Mouse (Mus musculus): Measurements from ENCODE around the gene Bag6. TPM values are rescaled to one million over a fixed set of nuclear protein-coding genes. Genes with fewer than 3 reads are reported as not detected.

Gene Bag6
- polyA plus RNA-seq, 1 experiment from 2014 or later, result 37.4 TPM

GRCm38 (mm10) chr17:35106522-35106921 lies 28.5 kb upstream of the Bag6 start:
- no peak overlapping the region; the same call in 1 of the 2 replicates for H3K9ac ChIP-seq (ENCODE audit: low read depth, low read length)

DNA sequence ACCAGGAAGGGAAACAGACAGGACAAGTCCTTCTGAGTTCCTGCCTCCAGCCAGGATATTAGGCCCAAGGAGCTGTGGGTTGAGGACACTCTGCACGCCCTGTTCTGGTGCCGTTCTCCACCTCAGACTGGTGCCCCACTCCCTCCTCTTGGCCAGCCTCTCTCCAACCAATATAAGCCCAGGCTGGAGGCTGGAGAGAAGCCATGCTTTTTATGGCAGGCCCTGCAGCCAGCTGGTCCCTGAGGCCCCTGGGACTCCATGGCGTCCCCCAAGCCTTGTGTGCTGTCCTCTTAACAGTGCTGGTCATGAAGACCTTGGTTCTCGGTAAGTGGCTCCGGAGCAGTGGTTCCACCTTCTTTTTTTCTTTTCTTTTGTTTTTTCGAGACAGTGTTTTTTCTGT lies 26.9 kb upstream of the Bag6 start, which contains the start of gene Ly6g5c:
TSS of gene Ly6g5c (plus strand) at position 183 of the 400 bp plus-strand sequence.
- H3K4me1 ChIP-seq (replicated peaks; ENCODE audit: control insufficient read depth, insufficient read depth, low read length), result no peaks in the 10 kb centered on the region
- TF ChIP-seq CTCF (IDR thresholded peaks at IDR 0.05; ENCODE audit: low read depth), result no peak
- no peaks in the 10 kb centered on the region for H3K9me3 ChIP-seq (ENCODE audit: control insufficient read depth)
- H3K4me2 ChIP-seq (replicated peaks; ENCODE audit: low read depth), result no peak within 1 kb of the TSS
- no peak within 1 kb of the TSS for H3K4me3 ChIP-seq (ENCODE audit: low read depth, low read length)
- no peak within 1 kb of the TSS for H3K9ac ChIP-seq (ENCODE audit: low read depth, low read length)
- H3K27me3 ChIP-seq (replicated peaks; ENCODE audit: control insufficient read depth, insufficient read depth, low read length), result no peaks in the 10 kb centered on the region
- WGBS, result 82% methylated on average over 6 of the region's 6 CpGs
- no peak for ATAC-seq
- 0 out of 2 replicates have a peak, but pooled peaks cover 2% of the 10 kb centered on the region for H3K36me3 ChIP-seq (ENCODE audit: control insufficient read depth, insufficient read depth)
- no peak within 1 kb of the TSS for H3K27ac ChIP-seq (ENCODE audit: low read depth, low read length)

More at GRCm38 (mm10) chr17:35106522-35106921, 28.5 kb upstream of the Bag6 start:
- 58% methylated on average over 3 of the region's 3 CpGs for WGBS
- H3K27me3 ChIP-seq (replicated peaks; ENCODE audit: control insufficient read depth, insufficient read depth, low read length), result no peaks in the 10 kb centered on the region
- H3K9me3 ChIP-seq (ENCODE audit: control insufficient read depth), result no peaks in the 10 kb centered on the region
- H3K4me1 ChIP-seq (replicated peaks; ENCODE audit: control insufficient read depth, insufficient read depth, low read length), result no peaks in the 10 kb centered on the region
- H3K4me3 ChIP-seq (ENCODE audit: low read depth, low read length), result no peak overlapping the region
- peak; percentile 40; the same call in 1 of the 2 replicates for TF ChIP-seq CTCF (IDR thresholded peaks at IDR 0.05; ENCODE audit: low read depth)
- no peak overlapping the region for H3K4me2 ChIP-seq (replicated peaks; ENCODE audit: low read depth)
- no peak for ATAC-seq
- no peak overlapping the region for H3K27ac ChIP-seq (ENCODE audit: low read depth, low read length)
- H3K36me3 ChIP-seq (ENCODE audit: control insufficient read depth, insufficient read depth), result peaks cover 18% of the 10 kb centered on the region

- Histone ChIP-seq H3K27ac (ENCODE audit: low read depth, low read length) (no peak overlapping the region), H3K9ac (ENCODE audit: low read depth, low read length) (no peak overlapping the region), H3K4me2 (replicated peaks; ENCODE audit: low read depth) (no peak overlapping the region), H3K36me3 (ENCODE audit: control insufficient read depth, insufficient read depth) (peaks cover 24% of the 10 kb centered on the region), H3K4me1 (replicated peaks; ENCODE audit: control insufficient read depth, insufficient read depth, low read length) (no peaks in the 10 kb centered on the region), H3K27me3 (replicated peaks; ENCODE audit: control insufficient read depth, insufficient read depth, low read length) (no peaks in the 10 kb centered on the region), H3K4me3 (ENCODE audit: low read depth, low read length) (no peak overlapping the region), H3K9me3 (ENCODE audit: control insufficient read depth) (no peaks in the 10 kb centered on the region)
- whole genome bisulfite sequencing, result 71% methylated on average over 9 of the region's 9 CpGs
- TF ChIP-seq CTCF (IDR thresholded peaks at IDR 0.05; ENCODE audit: low read depth), result no peak
- no peak for ATAC-seq
Measured at GRCm38 (mm10) chr17:35111774-35112173, 23.2 kb upstream of the Bag6 start.

DNA sequence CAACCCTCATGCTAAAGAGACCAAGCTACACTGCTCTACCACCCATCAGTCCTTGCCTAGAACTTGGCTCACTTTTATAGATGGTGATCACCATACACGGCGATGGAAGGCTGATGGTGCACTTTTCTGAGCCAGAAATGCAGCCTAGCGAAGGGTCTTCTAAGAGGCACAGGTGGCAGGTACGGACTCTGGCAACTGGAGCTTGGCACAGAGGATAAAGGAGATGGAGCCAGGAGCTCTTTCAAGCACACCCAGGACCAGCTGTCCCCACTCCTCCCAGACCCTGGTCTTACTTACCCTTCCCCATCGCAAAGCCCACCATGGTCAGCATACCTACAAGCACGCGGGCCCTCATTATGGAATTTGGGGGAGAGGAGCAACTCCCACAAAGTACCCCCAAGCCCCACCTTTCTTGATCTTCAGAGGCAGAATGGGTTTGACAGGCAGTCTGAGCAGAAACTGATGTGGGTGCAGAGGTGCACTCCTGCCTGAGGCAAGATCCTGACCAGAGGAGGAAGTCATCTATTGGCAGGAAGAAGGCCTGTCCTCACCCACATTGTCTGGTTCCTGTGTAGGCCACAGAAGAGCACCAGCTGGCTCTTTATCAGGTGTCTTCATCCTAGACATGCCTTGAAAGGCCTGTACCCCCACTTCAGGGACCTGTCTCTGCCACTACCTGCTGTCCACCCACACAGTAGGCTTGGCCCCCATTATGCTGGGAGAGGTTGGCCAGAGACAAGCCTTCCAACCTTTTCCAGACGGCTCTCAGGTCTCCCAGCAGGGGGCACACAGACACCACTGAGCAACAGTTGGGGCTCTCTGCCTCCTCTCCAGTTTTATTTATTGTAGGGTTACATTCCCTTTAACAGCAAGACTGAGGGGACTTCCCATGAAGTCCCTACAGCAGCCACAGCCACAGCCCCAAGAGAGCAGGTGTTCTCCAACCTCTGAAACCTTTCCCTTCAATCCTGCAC lies 19.6 kb upstream of the Bag6 start, which contains the start of gene Ly6g5b:
TSS of gene Ly6g5b (minus strand) at position 383 of the 974 bp plus-strand sequence.
- peak; percentile 73 for TF ChIP-seq CTCF (IDR thresholded peaks at IDR 0.05; ENCODE audit: low read depth)
- 85% methylated on average over 8 of the region's 8 CpGs for WGBS
- Histone ChIP-seq H3K27ac (ENCODE audit: low read depth, low read length) (no peak within 1 kb of the TSS), H3K4me2 (replicated peaks; ENCODE audit: low read depth) (no peak within 1 kb of the TSS), H3K9ac (ENCODE audit: low read depth, low read length) (no peak within 1 kb of the TSS), H3K36me3 (ENCODE audit: control insufficient read depth, insufficient read depth) (peaks cover 38% of the 10 kb centered on the region), H3K4me1 (replicated peaks; ENCODE audit: control insufficient read depth, insufficient read depth, low read length) (no peaks in the 10 kb centered on the region), H3K27me3 (replicated peaks; ENCODE audit: control insufficient read depth, insufficient read depth, low read length) (no peaks in the 10 kb centered on the region), H3K9me3 (ENCODE audit: control insufficient read depth) (no peaks in the 10 kb centered on the region), H3K4me3 (ENCODE audit: low read depth, low read length) (no peak within 1 kb of the TSS)
- no peak for ATAC-seq

DNA sequence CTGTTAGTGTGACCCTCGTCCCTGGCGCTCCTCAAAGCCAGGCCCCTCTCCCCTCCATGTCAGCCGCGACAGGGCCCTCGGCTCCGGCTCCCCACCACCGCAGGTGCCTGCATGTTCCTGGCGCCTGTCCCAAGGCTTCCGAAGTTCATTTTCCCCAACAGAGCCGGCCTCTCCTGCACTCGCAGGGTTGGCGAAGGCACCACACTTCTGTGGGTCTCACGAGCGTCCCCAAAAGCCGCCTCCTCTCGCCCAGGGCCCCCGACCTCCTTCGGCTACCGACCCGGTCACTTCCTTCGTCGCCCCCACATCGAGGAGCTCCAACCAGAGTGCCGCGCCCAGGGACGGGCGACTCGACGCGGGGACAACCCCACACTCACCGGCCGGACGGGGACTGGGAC lies 14.2 kb upstream of the Bag6 start:
- TF ChIP-seq CTCF (IDR thresholded peaks at IDR 0.05; ENCODE audit: low read depth), result no peak
- Histone ChIP-seq H3K4me3 (ENCODE audit: low read depth, low read length) (peak overlapping the region; percentile 86), H3K27ac (ENCODE audit: low read depth, low read length) (peak overlapping the region; percentile 43), H3K9me3 (ENCODE audit: control insufficient read depth) (no peaks in the 10 kb centered on the region), H3K4me1 (replicated peaks; ENCODE audit: control insufficient read depth, insufficient read depth, low read length) (peaks cover 6% of the 10 kb centered on the region; the same call in 1 of the 2 replicates), H3K36me3 (ENCODE audit: control insufficient read depth, insufficient read depth) (peaks cover 34% of the 10 kb centered on the region), H3K27me3 (replicated peaks; ENCODE audit: control insufficient read depth, insufficient read depth, low read length) (no peaks in the 10 kb centered on the region), H3K4me2 (replicated peaks; ENCODE audit: low read depth) (peak overlapping the region; percentile 92), H3K9ac (ENCODE audit: low read depth, low read length) (peak overlapping the region; percentile 84)
- under 1% methylated on average over 33 of the region's 33 CpGs for WGBS
- 0 out of 2 replicates have a peak, but pooled peaks have one; percentile 2 for ATAC-seq

DNA sequence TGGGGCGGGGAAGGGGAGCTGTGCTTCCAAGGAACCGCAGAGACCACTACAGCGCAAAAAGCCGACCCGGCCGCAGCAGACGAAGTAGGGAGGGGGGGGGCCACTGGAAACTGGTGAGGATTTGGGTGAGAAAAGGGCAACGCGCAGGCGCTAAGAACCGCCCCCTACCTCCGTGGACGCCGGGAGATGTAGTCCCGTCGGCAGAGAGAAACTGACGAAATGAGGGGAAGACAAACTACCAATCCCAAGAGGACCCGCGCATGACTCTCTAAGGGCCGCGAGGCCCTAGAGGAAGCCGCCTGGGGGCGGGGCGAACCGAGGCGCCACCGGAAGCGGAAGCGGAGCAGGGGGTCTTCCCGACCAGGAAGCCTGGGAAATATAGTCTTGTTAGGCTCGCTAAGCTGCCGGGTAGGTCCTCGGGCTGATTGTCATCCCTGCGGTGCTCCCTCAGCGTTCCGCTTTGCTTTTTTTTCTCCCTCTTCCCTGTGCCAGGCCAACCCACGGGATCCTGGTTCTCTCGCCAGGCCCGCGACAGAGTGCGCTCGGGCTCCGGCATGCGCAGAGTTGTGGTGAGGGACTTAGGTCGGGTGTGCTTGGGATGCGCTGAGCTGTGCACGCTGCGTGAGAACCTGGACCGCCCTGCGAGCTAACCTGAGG lies 13.7 kb upstream of the Bag6 start, which contains the start of gene Gpank1:
TSS of gene Gpank1 (plus strand) at position 313 of the 657 bp plus-strand sequence.
- no peaks in the 10 kb centered on the region for H3K9me3 ChIP-seq (ENCODE audit: control insufficient read depth)
- peak within 1 kb of the TSS; percentile 84 for H3K9ac ChIP-seq (ENCODE audit: low read depth, low read length)
- H3K27me3 ChIP-seq (replicated peaks; ENCODE audit: control insufficient read depth, insufficient read depth, low read length), result no peaks in the 10 kb centered on the region
- H3K4me3 ChIP-seq (ENCODE audit: low read depth, low read length), result peak within 1 kb of the TSS; percentile 86
- ATAC-seq, result peak; percentile 86
- H3K36me3 ChIP-seq (ENCODE audit: control insufficient read depth, insufficient read depth), result peaks cover 29% of the 10 kb centered on the region
- H3K4me1 ChIP-seq (replicated peaks; ENCODE audit: control insufficient read depth, insufficient read depth, low read length), result peaks cover 6% of the 10 kb centered on the region; the same call in 1 of the 2 replicates
- WGBS, result 0% methylated on average over 50 of the region's 50 CpGs
- TF ChIP-seq CTCF (IDR thresholded peaks at IDR 0.05; ENCODE audit: low read depth), result no peak
- H3K4me2 ChIP-seq (replicated peaks; ENCODE audit: low read depth), result peak within 1 kb of the TSS; percentile 92
- peak within 1 kb of the TSS; percentile 89 for H3K27ac ChIP-seq (ENCODE audit: low read depth, low read length)

All from intestine, postnatal 0 days (tissue).